Mouse (Mus musculus) activated CD4-positive, CD25-positive, alpha-beta regulatory T cell, adult 4 months (primary cell): ENCODE data around the gene Shroom3. TPM values are rescaled to one million over a fixed set of nuclear protein-coding genes. Genes with fewer than 3 reads are reported as not detected.

Experiments
- ATAC-seq: one replicate; pipeline ENCODE4 v1.8.0; 2017
- polyA plus RNA-seq, 2 experiments: library from polyadenylated mRNA; unstranded; fragments of 100-300 nt; shearing (Covaris generic); gene quantifications; one replicate each; pipeline ENCODE4 v1.2.1; 2017

Shroom3 gene
- polyA plus RNA-seq, 2 experiments from 2014 or later: not detected

DNA sequence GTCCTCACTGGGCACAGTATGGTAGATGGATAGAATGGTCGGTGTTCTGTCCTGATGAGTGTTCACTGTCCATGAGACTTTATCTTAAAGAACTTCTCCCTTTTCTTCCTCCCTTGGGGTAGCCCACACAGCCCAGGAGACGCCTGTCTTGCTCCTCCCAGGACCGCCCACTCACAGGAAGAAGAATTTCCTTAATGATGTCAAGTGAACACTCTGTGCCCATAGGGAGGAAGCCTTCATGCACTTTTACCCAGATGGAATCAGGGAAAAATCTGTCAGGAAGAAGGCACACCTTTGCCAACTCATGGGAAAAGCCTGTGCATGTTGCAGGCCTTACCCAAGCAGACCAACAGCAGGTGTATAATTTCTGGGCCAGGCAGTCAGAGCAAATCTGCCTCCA lies 174.9 kb downstream of the Shroom3 start:
- no peak for ATAC-seq

DNA sequence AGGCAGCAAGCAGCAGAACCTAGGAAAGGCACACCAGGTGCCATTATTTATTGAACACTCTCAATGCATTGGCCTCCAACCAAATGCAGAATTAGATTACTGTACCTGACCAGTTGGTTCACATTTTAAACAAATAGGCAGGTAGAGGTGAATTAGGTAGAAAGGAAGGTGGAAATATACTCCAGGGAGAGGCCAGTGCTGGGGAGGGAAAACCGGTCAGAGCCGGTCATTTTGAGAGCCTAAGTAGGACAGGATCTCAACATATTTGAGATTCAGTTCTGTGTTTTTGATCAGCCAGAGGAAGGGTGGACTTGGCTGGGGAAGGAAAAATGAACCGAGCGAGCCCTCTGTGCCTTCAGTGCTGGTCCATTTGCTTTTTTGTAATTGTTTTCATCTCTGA lies 175.3 kb downstream of the Shroom3 start:
- ATAC-seq: no peak

DNA sequence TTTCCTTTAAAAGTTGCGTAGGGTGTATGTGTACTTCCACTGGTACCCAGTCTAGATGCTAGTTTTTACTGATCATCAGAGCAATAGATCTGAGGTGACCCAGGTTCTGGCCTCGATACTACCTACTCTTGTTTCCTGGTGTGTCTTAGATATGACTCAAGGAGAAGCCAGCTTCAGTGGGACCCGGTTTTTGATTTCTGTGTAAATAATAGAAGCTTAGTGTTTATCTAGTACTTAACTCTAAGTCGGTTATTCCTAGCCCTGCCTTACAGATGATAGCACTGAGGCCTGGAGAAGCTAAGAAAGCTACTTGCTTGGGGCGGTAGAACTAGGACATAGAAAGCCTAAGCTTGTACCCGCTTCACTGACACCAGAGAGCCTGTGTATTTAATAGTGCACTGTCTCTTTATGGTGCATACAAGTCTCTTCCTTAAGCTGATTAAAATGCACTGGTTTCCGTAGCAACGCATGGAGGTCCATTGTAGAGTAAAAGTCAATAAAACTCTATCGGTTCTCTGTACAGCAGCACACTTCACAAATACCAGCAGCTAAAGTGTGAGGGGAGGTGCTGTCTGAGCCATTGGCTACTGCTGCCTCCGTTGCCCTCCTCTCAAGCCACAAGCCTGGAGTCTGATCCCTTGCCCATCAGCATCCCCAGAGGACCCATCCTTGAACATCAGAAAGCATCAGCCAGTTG lies 178.3 kb downstream of the Shroom3 start:
- no peak for ATAC-seq

DNA sequence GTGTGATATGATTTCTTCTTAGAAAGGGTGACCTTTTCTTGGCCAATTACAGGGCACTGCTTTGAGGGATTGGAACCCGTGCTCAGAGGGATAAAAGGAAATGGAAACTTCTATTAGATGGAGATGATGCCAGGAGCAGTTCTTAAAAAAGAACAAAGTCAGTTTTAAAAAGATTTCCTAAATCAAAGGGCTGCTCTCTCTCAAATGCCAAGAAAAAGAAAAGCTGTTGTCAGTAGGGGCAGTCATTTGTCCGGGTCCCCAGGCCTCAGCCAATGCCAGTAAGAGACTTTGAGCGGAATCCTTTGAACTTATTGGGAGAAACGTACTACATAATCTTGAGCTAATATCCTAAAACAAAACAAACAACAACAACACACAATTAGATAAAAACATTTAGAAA lies 181.9 kb downstream of the Shroom3 start:
- no peak for ATAC-seq

DNA sequence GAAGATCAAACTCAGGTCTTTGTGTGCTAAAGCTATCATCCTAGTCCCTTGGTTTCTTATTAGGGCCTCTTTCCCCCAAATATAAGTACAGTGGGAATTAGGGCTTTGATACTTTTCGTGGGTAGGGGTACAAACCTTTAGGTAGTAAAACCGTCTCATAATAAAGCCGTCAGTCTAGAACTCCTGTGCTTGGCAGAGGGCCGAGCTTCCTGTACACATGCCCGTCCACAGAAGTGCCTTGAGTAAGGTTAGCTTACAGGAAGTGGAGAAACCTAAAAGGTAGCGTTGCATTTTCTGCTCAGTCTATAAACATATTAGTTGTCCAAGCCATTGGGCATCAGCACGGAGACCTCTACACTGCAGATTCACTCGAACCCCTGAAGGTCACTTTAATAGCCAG lies 183.3 kb downstream of the Shroom3 start:
- ATAC-seq: no peak

- ATAC-seq: no peak
Measured at GRCm38 (mm10) chr5:92867253-92867652, 184.0 kb downstream of the Shroom3 start.

- no peak for ATAC-seq
Measured at GRCm38 (mm10) chr5:92868231-92868630, 185.0 kb downstream of the Shroom3 start.

GRCm38 (mm10) chr5:92871048-92871447 lies 187.8 kb downstream of the Shroom3 start:
- no peak for ATAC-seq

- no peak for ATAC-seq
Measured at GRCm38 (mm10) chr5:92872182-92872581, 188.9 kb downstream of the Shroom3 start.

- ATAC-seq: no peak
Measured at GRCm38 (mm10) chr5:92872991-92873390, 189.8 kb downstream of the Shroom3 start.

- no peak for ATAC-seq
Measured at GRCm38 (mm10) chr5:92873518-92873917, 190.3 kb downstream of the Shroom3 start.

GRCm38 (mm10) chr5:92875836-92876235 lies 192.6 kb downstream of the Shroom3 start:
- ATAC-seq: no peak

- no peak for ATAC-seq
Measured at GRCm38 (mm10) chr5:92877104-92877503, 193.9 kb downstream of the Shroom3 start.

DNA sequence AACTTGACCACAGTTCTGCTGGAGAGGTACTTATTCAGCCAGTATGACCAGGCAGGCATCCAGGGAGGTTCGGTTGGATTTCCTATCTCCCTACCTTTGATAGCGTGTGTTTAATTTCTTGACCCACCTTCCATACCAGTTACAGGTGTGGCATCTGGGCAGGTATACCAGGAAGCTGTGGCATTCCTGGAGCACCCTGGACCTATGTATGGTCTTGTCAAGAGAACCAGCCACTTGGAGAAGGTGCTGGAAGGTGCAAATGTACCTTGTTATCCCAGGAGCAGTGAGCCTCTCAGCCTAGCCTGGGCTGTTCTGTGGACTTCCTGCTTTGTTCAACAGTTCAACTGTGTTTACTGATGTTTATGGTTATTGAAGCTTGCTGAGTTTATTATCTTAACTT lies 197.2 kb downstream of the Shroom3 start:
- ATAC-seq: no peak

DNA sequence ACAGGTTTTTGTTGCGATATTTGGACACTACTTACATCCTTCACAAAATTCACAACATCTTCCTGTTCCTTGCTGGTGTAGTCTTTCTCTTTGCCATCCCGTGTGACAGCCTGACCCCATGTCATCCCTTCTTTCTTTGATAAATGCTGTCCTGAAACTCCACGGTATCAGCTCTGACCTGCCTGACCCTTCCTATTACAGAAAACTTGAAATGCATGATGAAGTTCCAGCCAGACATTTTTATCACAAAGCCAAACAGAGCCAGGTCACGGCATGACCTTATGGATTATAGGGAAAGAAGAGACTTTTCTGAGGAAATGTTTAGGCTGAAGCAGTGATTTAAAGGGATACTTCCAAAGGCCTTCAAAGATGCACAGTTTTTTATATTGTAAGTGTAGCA lies 197.7 kb downstream of the Shroom3 start:
- ATAC-seq: no peak

DNA sequence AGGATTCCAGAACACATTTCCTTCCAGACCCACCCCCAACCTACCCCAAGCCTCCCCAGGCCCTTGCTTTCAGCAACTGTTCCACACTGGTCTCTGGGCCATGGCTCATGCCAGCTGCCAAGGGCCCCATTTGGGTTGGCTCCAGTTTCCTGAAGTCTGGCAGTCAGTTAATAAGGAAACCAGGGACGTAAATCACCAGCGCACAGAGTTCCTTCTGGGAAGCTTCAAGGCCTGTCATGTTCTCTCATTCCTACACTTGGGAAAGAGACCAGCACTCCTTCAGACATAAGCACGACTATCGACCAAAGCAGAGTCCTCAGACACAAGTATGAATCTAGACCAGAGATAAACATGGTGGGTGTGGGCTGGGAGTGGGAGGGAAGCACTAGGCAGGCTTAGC lies 202.9 kb downstream of the Shroom3 start:
- no peak for ATAC-seq

GRCm38 (mm10) chr5:92887501-92887900 lies 204.3 kb downstream of the Shroom3 start:
- ATAC-seq: no peak

DNA sequence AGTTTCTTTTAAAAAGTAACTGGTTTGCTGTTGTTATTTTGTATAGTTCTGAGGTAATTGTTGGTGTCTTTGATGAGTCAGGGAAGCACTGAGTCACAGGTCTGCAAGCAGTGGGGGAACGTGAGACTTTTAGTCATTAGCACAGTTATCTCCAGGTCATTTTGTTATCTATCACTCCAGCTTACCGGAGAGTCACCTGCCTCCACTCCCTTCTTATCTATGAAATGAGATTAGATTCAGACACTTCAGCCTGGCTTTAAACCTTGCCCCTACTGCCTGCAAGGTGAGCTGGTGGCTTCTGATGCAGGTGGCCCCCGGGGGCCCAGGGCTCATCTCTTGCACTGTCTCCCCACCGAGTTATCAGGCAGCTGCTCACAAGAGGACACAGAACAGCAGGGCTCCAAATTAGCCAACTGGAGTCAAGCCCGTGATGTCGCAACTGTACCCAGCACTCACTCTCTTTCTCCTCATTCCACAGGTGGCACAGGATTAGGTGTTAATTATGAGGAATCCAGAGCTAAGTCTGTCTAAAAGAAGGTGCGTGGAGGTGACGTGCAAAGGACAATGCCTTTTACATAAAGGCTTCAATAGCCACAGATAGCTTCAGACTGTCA lies 205.5 kb downstream of the Shroom3 start:
- no peak for ATAC-seq

DNA sequence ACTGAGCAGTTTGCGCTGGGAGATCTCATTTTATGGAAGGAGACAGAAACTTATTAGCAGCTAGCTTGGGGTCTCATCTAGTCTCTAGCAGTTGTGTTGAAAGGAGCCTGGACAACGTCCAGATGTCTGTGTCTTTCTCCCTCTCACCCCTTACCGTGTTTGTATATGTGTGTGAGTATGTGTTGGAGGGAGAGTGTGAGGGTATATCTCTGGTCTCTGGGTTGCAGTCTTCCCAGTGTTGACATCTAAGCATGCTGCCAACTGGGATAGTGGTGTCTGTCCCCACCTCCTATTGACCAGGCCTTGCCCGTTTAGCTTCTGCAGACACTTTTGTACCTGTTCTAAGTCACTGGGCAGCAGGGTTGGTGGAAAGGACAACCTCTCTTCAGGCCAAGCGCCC lies 207.7 kb downstream of the Shroom3 start:
- ATAC-seq: no peak

- ATAC-seq: no peak
Measured at GRCm38 (mm10) chr5:92893284-92893683, 210.0 kb downstream of the Shroom3 start.

DNA sequence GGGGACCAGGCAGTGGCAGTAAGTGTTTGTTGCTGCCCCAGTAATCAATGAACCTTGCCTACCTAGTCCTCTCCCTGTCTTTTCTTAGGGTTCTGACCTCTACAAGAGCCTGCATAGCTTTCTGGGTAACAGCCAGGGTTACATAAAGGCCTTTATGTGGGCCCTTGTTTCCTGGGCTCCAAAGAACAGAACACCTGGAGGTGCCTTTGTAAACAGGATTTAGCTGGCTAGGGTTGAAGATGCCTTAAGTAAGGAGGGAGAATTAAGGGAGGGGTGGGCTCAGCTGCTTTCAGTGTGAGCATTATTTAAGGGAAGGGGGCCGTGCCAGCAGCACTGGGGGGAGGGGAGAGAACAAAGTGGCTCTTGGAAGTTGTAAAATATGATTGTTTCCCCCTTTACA lies 210.5 kb downstream of the Shroom3 start:
- ATAC-seq: no peak

DNA sequence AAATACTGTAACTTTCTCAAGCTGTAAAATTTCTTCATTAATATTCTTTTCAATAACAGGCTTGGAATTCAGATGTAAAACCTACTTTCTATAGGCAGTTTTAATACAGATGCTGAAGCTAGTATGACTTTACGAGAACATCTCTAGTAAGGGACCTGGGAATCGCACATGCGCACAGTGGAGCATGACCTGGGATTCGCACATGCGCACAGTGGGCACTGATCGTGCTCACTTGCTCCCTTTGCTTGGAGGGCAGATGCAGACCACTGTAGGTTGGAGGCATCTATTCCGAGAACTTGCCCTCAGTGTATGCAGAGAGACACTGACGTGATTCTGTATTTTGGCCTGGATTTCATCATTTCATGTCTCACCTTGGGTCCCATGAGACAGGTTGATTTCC lies 212.6 kb downstream of the Shroom3 start:
- ATAC-seq: no peak

DNA sequence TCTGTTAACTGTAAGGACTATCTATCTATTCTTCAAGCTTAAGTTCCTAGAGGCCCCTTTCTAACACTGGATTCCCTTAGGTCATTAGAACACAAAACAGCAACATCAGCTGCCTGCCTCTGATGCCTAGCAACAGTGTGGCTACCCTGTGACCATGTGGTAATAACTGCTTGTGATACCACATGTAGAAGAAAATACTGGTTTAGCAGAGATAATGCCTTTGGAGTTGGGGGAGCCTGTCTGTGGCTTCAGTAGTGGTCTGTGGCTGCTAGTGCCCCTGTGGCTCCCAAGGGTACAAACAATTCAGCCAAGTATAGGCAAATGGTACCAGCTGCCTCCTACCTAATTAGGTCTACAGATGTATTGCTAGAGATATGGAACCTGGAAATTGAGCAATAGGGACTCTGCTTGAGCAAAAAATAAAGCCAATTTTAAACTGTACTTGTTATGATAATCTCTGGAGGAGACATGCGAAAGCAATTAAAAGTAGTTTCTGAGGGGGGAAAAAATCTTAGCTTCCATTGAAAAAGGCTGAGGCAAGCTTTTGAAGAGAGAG lies 213.6 kb downstream of the Shroom3 start:
- no peak for ATAC-seq
